Mouse (Mus musculus) c-Kit-negative CD71-positive TER-119-positive erythroid progenitor cells, embryonic 14.5 days (primary cell): ENCODE data around the gene Apol7b.
"Not testable (repeated sequence)": the region's sequence is repeated elsewhere in the genome, so short reads cannot be mapped to it uniquely, and the experiment has no call there.

Experiments used
- DNase-seq: peaks from one replicate; pipeline ENCODE4 v3.0.0-alpha.2; 2013; ENCODE audit warnings: low read depth, low spot score

Gene Apol7b

DNA sequence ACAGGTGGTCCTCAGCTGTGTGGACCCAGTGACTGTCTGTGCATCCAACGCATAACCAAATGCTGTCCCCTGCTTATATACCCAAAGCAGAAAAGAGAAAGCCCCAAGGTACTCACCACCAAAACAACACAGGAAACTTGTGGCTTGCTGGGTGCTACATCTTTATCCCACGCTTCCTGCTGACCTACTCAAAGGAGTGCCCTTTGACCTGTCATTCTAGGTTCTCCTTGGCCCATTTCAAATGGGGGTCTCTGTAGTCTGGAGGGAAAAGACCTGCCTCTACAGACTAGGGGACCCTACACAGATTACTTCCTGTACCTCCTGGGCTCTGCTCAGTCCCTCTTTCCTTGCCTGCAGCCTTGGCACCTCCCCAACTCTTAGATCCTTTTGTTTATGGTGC, at the start of gene Apol7b:
Apol7b (minus strand) TSS at position 101 of the 400 bp plus-strand sequence.
- DNase-seq, result not testable (repeated sequence)

- DNase-seq, result not testable (repeated sequence)
These were observed 47.4 kb upstream of the Apol7b start for GRCm38 (mm10) chr15:77494694-77495093.

- not testable (repeated sequence) for DNase-seq
These were observed 45.9 kb upstream of the Apol7b start for GRCm38 (mm10) chr15:77493181-77493580.

DNA sequence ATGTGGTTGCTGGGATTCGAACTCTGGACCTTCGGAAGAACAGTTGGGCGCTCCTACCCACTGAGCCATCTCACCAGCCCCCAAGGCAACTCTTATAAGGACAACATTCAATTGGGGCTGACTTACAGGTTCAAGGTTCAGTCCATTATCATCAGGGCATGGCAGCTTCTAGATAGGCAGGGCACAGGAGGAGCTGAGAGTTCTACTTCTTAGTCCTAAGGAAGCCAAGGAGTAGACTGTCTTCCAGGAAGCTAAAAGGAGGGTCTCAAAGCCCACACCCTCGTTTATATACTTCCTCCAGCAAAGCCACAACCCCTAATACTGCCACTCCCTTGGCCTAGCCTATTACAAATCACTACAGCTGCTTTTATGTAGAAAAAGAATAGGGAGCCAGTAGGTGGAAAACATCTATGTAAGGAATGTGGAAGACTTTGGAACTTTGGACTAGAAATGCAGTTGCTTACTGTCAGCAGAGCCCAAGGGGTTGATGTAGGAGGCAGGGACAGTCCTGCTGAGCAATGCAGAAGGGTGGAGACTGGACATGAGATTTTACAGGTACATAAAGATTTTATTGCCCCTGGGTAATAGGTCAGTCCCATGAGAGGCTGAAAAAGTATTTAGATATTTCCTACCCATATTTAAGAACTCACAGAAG, 35.0 kb upstream of the Apol7b start:
- no peak for DNase-seq

GRCm38 (mm10) chr15:77476693-77477092, 29.4 kb upstream of the Apol7b start, which contains the start of gene Apol10a:
TSS of gene Apol10a (plus strand) at chr15:77477047.
- not testable (repeated sequence) for DNase-seq

- DNase-seq, result not testable (repeated sequence)
These were observed 27.6 kb upstream of the Apol7b start for GRCm38 (mm10) chr15:77474699-77475390.

GRCm38 (mm10) chr15:77449927-77450326, 2.6 kb upstream of the Apol7b start:
- DNase-seq, result not testable (repeated sequence)

GRCm38 (mm10) chr15:77445668-77446067, 1.6 kb downstream of the Apol7b start:
- not testable (repeated sequence) for DNase-seq

- DNase-seq, result not testable (repeated sequence)
These were observed 2.5 kb downstream of the Apol7b start for GRCm38 (mm10) chr15:77444746-77445145.

- DNase-seq, result not testable (repeated sequence)
These were observed 18.4 kb downstream of the Apol7b start for GRCm38 (mm10) chr15:77428690-77429448.

- DNase-seq, result not testable (repeated sequence)
These were observed 24.4 kb downstream of the Apol7b start for GRCm38 (mm10) chr15:77422925-77423324.

DNA sequence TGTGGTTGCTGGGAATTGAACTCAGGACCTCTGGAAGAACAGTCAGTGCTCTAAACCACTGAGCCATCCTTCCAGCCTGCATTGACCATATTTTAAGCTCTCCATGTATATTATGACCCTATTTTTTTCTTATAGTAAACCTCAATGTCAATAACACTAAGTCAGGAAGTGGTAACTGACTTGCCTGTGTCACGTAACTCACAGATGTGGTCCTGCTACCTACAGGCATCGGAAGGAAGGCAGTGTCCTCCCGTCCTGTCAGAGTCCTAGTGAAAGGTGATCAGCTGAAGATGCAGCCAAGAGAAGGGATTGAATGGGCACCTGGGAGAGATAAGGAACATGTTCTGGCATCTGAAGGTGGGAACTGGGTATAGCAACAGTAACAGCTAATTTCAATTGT, 27.6 kb downstream of the Apol7b start:
- not testable (repeated sequence) for DNase-seq

DNA sequence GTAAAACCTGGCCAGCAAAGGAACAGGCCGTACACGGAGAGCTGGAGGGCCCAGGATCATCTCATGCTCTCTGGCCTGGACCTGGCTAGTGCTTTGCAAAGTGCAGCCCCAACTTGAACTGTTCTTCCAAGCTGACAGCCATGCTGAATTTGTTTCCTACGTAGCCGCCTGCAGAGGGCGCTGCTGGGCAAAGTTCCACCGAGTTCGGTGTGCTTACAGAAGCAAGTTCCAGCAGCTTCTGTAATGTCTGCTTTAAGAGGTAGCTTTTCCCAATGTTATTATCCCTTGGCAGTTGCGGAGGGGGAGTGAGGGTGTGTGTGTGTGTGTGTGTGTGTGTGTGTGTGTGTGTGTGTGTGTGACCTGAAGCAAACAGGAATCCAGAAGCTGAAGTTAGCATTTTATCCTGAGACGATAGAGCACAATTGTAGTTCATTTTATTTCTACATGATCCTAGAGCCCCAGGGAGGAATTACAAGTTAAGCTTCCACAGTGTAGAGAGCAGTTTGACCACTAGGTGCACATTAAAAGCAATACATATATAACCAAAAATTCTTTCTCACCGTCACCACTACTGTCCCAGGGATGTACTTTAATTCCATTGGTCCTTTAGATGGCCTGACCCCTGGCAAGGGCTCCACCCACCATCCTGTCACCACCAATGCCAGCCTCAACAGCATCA, 30.5 kb downstream of the Apol7b start:
- not testable (repeated sequence) for DNase-seq

DNA sequence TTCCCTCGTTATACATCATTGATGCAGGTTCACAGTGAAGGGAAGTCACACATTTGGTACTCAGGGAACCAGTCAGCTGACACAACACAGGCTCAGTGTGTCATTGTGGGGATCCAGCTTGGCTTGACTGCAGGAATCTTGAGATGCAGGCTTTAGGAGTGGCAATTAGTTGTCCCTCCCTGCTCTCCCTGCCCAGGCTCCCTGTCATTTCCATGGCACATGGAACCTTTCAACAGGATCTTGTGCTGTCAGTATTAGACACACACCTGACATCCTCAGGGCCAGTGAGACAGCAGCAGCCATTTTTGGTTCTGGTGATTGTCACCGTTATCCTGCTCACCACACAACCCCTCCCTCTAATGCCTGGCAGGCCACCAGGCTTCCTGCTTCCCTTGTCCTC, 31.6 kb downstream of the Apol7b start:
- DNase-seq, result not testable (repeated sequence)

GRCm38 (mm10) chr15:77412695-77413094, 34.6 kb downstream of the Apol7b start:
- DNase-seq, result not testable (repeated sequence)

DNA sequence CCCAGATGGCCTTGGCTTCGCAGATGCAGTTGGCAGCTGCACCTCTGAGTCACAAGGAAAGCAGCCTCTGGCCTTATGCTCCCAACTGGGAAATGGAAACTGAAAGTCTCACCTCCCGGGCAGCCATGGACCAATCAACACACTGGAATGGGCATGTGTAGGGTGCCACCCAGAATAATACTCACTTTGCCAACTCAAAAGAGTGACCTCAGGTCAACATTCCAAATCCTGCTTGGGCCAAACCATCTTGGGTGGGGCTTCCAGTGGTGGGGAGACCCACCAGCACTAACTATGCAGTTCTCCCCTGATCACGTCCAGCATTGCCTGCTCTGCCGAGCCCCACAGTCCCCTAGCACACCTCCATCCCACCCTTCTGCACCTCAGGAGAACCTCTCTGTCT, 36.3 kb downstream of the Apol7b start, which contains the start of gene Apol9a:
Apol9a (minus strand) TSS at position 101 of the 400 bp plus-strand sequence.
- DNase-seq, result not testable (repeated sequence)

DNA sequence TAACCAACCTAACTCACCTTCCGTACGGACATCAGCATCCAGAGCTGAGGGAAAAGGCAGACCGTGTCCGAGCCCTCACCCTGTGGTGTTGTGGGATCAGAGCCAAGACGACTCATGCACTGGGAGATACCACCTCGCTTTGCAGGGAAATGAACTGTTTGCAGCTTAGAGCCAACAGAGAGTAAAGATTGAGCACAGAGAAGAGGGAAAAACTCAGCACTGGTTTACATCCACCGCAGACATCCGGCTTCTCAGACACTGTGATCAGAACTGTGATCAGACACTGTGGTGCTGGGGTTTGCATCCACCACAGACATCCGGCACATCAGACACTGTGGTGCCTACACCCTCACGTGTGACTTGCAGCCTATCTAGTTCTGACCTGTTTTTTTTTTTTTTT, 40.9 kb downstream of the Apol7b start:
- DNase-seq, result not testable (repeated sequence)

GRCm38 (mm10) chr15:77399027-77399426, 48.3 kb downstream of the Apol7b start, which contains the start of gene Apol7a:
TSS of gene Apol7a (minus strand) at chr15:77399110.
- DNase-seq, result not testable (repeated sequence)

DNA sequence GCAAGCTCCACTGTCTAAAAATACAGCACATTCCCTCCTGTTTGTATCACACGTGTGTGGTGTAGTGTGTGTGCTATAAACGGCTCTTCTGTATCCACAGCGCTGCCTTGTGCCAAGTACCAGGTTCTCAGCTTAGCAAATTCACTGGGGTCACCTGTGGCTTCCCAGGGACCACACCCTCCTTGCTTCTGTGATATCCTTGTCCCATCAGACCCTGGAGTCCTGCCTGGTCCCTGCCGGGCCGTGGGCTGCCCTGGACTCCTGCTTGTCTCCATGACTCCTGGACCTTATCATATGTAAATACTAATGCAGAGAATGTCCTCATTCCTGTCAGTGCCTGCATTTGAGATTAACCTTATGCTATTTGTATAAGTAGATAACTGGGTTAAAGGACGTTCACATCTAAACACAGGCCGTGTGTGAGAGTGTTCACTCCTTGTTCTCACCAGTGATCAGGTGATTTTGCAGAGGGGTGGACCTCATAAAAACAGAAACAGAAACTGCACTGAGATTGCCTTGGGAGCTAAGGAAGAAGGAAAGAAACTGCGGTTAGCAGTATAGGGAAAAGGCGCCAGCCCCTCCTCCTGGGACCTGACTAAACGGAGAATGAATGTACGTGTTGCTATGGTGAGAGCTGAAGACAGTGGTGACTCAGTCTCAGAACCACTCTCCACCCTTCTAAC, 49.7 kb downstream of the Apol7b start:
- not testable (repeated sequence) for DNase-seq

GRCm38 (mm10) chr15:77393832-77394231, 53.5 kb downstream of the Apol7b start:
- DNase-seq, result not testable (repeated sequence)

DNA sequence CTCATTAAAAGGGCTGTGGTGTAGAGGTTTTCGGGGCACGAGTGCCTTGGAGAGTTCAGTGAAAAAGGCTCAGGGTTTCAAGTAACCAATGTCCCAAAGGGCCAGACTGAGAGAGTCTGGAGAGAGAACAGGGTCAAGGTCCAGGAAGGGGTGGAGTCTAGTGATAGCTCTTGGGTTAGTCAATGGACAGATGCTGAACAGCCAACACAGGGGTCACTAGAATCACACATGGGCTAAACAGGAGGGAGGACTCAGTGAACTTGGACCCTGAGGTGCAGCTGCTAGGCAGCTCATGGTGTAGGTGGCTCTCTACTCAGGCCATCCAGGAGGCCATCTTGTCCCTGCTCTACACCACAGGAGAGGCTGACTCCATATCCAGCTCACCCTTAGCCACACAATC, 59.8 kb downstream of the Apol7b start:
- DNase-seq, result no peak
